Mouse (Mus musculus) c-Kit-positive CD71-positive TER-119-positive erythroid progenitor cells, embryonic 14.5 days (primary cell): ENCODE results near the gene R3hdm2.
A peak's percentile ranks its signal among the peaks of the same experiment; 100 is the strongest.

Experiments used
- DNase-seq: peaks from one replicate; pipeline ENCODE4 v3.0.0-alpha.2; 2013; ENCODE audit warnings: low spot score

R3hdm2 gene

DNA sequence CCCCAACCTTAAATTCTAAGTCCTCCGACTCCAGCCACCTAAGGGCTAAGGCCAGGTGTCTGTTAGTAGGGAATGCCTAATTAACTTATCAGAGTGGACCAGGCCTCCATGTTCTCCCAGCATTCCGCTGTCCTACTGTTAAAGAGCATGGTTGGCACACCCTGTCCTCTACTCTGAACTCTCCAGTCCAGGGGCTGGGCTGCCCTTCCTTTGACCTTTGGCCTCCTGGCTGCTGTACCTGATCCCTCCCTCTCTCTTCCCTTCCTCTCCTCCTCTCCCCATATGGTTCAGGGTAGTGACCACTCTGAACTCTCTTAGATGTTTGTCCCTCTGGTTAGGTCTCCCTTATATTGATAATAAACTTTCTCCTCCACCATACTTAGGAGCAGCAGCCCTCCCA is 45.7 kb downstream of the R3hdm2 start:
- no peak for DNase-seq

DNA sequence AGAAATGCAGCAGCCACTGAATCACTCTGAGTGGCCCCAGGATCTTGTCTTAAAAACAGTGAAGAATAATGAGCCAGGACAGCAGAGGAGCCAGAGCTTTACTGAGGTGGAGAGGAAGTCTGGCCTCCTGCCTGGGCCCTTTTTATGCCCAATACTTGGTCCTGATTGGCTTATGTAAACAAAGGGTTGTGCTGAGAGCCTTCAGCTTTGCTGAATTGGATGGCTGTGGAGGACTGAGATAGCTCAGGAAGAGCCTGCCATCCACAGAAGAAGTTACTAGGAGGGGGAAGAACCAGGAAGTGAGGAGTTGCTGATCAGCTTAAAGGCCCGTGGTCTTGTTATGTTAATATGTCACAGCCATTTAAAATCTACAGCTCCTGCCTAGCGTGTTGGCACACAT is 46.5 kb downstream of the R3hdm2 start:
- no peak for DNase-seq

DNA sequence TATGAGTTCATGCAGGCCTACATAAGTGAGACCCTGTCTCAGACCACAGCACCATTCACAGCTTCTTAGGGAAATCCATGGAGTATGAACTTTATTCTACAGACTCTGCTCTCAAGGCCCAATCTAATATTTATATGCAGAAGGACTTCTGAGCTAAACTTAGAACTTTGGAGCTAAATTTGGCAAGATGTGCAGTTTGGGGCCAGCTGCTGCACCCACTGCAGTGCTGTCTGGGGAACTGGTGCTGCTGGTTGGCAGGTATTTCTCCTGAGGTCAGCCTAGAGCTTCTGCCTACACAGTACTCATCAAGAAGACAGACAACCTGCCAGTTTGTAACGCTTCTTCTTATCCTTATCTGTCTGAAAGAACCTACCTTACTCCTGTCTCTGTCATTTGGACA is 47.0 kb downstream of the R3hdm2 start:
- DNase-seq = no peak

DNA sequence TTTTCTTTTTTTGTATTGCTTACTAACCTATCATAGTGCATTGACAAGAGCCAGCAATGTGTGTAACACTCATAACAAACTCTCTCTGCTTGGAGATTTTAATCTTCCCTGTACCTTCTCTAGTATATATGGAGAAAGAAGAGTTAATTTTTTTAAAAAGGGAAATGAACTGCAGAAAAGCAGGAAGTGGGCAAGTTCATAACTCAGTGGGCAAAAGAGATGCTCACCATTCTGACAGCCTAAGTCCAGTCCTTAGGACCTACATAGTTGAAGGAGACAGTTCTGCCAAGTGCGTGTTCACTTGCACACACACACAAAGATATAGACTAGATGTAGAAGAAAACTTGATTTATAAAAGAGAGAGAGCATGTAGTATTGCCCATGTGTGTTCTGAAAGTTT is 47.9 kb downstream of the R3hdm2 start:
- DNase-seq = no peak

DNA sequence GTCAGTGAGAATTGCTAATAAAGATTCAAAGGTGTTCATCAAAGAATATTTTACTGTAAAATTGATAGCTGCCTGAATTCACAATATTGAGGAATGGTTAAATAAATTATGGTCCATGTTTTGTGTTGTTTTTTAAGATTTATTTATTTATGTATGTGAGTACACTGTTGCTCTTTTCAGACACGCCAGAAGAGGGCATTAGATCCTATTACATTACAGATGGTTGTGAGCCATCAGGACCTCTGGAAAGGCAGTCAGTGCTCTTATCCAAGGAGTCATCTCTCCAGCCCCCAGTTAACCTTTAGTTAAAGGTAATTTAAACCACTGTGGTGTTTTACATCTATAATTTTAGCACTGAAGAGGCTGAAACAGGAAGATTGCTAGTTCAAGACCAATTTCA is 49.4 kb downstream of the R3hdm2 start:
- DNase-seq = no peak

DNA sequence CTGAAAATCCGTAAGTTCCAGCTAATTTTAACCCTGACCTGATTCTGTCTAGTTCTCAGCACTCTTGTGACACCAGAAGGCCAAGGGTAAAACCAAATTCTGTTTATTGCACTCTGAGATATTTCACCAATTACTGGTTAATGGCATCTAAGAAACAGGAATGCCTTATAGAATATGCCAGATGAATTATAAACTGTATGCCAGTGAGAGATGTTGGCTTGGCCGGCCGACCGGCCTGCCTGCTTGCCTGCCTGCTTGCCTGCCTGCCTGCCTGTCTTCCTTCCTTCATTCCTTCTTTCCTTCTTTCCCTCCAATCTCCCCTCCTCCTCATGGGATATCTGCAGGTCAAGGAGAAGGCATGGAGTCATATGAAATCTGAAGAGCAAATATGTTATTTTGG is 52.3 kb downstream of the R3hdm2 start:
- DNase-seq = no peak

DNA sequence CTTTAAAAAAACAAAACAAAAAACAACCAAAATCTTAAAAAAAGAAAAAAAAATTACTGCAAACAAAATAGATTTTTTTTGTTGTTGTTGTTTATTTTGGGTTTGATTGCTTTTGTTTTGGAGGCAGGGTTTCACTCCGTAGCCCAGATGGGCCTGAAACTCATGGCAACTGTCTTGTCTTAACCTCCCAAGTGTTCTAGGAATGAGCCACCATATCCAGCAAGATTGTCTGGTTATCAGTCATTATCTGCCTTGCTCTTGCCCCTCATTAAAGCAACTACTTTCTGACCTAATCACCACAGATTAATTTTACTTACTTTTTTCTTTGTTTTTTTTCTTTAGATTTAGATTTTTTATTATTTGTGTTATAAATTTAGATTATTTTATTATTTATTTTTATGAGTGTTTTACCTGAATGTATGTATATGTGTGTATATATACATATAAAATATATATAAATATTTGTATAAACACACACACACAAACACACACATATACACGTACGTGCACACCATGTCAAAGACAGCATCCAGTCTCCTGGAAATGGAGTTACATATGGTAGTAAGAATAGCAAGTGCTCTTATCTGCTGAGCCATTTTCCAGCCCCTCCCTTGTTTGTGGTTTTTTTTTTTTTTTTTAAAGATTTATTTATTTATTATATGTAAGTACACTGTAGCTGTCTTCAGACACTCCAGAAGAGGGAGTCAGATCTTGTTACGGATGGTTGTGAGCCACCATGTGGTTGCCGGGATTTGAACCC is 57.4 kb downstream of the R3hdm2 start:
- DNase-seq = peak; percentile 34

DNA sequence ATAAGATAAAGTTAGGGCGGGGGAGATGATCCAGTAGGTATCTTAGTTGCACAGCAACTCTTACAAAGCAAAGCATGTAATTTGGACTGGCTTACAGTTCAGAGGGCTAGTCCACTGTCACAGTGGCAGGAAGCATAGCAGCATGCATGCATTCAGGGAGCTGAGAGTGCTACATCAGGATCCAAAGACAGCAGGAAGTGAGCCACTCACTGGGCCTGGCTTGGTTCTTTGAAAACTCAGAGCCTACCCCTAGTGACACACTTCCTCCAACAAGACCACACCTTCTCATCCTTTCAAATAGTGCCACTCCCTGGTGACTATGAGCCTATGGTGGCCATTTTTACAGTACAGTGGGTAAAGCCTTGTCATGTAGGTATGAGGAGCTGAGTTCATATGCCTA is 73.6 kb downstream of the R3hdm2 start:
- DNase-seq = no peak

DNA sequence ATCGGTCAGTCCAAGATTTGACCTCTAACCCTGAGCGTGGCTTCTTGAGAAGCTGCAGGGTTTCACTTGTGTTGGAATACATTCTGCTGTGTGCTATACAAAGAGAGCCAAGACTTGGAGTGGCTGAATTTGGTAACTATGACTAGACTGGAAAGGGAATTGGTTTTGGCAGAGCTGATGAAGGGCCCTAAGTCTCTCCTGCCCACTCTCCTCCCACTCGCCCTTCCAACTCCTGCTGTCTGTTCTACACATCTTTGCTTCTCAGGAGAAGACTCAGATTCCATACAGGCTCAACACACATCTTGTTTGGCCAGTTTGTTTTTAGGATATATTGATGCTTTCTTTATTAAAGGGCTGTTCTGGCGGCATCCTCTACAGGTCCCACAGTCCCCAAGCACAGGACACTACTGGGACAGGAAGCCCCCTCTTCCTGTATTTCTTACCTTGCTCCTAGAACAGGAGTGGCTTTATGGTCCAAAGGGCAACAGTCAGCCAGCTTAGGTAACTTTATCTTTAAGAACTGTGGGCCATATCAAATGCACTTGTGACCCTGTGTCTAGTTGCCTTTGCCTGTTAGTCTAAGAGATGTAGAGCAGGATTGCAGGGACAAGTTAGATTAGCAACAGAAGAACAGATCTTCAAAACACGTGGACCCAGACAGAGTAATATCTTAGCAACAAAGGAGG is 82.4 kb downstream of the R3hdm2 start:
- no peak for DNase-seq

DNA sequence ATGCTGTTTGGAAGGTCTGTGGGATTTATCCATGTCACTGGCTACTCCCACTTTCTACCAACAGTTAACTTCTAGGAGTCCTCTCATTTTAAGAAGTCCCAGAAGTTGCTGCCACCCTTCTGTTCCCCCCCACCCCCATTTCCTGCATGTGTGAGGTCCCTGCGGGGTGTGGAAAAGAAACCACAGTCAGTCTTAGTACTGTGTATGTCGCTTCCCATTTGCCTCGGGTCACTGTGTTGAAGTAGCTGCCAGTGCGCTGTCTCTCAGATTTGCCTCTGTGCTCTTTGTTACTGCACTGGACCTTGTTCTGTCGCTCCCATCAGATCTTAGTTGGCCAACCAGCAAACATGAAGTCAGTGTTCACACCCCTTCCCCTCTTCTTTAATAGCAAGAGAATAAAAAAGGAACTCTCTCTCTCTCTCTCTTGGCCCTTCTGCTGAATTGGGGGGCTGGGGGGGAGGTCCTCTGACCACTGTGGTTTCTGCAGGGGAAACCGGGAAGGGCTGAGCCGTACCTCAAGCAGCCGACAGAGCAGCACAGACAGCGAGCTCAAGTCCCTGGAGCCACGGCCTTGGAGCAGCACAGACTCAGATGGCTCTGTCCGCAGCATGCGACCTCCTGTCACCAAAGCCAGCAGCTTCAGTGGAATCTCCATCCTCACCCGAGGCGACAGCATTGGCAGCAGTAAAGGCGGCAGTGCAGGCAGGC is 91.3 kb downstream of the R3hdm2 start:
- DNase-seq = no peak

DNA sequence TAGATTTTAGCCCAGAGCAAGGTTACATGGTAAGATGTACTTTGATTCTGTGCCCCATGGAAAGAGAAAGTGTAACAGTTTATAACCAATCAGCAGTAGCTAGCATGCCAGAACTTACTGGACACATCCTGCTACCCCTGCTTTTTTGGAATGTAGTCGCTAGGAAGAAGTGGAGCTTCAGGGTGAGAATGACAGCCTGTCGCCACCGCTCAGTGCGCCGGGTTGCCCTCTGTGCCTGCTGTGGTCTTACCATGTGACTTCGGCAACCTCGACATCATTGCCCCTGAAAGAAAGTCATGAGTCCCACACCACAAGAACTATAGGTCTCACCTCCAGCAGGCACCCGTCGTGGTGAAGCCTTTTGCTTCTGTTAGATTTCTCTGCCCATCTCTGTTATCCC is 92.6 kb downstream of the R3hdm2 start:
- no peak for DNase-seq

DNA sequence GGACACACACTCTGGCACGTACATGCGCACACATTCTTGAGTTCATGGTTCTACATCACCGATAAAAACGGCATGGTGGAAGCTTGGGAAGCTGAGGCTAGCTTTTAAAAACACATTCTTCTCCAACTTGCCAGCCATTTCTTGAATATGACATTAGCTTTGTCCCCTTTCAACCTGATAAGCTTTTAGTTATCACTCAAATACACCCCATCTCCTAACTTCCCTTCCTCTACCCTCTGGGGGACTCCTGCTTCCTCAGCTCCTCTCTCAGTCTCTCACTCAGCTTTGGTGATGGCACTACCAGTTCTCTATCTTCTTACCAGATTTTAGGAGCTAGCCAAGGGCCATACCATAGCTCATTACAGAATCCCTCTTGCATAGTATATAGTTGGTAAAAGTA is 95.0 kb downstream of the R3hdm2 start:
- no peak for DNase-seq

DNA sequence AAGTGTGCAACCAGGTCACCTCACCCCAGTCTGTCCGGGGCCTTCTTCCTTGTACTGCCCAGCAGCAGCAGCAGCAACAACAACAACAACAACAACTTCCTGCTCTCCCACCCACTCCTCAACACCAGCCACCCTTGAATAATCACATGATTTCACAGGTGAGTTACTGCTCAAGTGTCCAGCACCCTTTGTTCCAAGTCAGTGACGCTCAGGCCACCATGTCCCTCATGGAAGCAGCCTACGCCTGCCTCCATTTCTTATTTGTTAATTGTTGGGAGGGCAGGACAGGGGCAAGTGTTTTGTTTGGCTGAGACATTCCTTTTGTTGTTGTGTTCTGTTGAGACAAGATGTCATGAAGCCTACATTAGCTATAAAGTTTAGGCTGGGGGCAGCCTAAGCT is 96.4 kb downstream of the R3hdm2 start:
- DNase-seq = no peak

DNA sequence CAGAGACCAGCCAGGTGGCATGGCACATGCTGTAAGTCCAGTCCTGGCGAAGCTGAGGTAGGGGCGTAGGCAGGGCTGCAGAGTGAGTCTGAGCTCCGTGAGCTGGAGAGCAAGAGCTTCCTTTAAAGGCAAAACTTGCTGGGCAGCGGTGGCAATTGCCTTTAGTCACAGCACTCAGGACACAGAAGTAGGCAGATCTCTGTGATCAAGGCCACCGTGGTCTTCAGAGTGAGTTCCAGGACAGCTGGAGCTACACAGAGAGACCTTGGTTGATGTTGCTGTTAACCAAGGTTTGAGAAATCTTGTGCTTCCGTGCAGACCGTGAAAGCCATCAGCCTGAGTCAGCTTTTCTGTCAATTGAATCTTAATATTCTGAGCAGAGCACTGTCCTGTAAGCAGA is 97.2 kb downstream of the R3hdm2 start:
- no peak for DNase-seq

DNA sequence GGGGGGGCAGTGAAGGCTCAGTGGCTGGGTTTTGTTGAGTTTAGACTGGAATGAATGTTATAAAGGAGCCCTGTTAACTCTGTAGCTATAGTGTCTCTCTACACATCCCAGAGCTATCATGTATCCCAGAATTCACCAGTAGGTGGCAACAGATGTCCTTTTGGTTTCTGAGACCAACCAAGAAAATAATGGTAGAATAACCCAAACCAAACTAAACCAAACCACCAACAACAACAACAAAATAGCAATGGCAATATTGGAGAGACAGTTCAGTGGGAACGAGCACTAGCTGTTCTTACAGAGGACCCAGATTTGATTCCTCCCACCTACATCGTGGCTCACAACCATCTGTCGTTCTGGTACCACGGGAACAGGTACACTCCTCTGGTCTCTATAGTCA is 99.0 kb downstream of the R3hdm2 start:
- DNase-seq = peak; percentile 13

DNA sequence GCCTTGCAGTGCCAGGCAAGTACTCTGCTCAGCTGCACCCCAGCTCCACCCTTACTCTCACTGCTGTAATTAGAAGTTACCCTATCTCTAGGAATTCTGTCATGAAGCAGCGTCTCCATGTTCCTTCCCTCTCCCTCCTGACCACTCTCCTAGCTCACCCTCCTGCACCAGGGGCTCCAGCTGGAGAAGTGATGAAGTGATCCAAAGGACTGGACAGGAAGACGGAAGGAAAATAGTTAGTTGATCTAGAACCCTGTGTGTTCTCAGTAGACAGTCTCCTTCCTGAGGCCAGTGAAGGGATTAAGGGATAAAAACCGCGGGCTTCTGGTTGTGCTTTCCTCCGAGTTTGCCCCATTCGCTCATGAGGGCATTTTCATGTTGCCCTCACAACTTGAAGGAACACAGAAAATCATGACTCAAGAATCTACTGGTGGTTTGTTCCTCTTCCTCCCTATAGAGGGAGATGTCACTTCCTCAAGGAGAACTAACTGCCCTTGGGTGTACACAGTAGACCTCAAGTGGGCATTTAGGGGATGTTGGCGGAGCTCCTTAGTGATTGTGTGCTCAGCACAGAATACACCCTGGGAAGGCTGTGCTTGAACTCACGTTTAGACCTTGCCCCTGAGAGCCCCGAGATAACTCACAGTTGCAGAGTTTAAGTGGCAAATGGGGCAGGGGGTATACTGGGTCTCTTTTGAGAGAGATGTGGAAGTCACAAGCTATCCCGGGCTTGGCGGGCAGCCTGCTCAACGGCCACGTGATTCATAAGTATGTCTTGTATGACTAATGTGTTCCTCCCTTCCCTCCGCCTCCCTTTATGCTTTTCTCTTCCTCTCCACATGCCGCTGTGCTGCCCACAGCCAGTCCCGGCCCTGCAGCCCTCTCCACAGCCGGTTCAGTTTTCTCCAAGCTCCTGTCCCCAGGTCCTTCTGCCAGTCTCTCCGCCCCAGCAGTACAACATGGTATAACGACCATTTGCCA is 101.0 kb downstream of the R3hdm2 start:
- no peak for DNase-seq

DNA sequence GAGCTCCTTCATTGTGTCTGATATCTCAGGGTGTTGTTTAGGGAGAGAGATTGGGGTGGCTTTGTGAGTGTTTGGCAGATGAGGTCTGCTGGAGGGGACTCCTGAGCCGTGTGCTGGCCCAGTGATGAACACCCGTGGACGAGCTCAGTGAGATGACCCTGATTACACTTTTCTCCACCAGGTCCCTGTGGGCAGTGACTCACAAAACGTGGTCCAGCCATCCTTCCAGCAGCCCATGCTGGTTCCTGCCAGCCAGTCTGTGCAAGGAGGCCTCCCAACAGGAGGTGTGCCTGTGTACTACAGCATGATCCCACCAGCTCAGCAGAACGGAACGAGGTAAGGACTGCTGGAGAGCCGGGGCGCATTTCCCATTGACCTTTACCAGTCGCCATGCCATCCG is 105.1 kb downstream of the R3hdm2 start:
- DNase-seq = no peak

DNA sequence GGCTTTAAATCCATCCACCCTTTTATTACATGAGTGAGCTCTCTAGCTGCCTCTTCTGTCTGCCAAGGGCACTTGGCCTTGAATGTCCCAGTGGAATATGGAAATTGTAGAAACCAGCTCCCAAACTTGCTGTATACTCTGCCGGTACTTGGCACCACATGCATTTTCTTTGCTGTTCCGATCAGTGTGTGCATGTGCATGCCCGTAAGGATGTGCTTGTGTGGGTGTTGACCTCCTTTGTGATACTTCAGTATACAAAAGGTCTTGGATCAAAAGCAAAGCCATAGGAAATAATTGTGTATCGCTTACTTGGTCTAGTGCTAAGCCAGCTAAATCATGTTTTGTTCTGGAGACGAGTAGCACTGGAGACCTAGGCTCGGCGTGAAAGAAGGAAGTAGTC is 108.7 kb downstream of the R3hdm2 start:
- DNase-seq = no peak

DNA sequence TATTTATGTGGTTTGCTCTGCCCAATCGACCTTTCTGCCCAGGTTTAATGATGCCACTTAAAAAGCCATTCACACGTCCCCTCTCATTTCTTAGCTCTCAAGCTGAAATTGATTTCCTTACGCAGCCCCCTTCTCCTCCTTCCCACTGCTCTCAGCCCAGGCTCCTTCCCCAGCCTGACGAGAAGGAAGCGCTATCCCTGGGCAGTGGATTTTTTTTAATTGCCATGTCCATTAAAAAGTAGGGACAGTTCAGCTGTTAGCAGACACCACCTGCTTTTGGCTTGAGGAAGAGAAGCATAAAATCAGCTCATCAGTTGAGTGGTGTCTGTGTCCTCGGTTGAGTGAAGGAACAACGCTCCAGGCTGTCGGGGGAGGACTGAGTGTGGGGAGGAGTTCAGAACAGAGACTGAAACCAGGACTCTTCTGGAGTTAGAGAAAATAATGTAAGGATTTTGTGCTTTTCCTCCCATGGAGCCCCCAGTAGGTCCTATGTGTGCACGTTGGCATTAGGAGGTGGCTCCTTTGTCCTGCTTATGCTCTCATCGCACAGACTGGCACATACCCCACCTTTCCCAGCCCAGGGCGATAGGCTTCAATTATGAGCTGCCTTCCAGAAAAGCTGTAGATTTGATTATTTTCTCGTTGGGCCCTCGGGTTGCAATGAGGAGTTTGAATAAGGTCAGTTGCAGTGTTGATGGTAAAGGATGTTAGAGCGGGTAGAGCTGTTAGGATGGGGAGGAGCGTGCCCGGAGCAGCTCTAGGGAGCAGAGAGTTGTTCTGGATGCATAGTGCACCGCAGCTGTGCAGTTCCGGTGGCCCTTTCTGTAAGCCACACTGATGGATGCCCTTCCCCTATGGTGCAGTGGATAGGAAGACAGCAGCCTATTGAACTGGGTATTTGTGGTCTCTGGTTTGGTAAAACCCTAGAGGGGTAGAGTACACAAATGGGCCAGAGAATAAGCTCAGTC is 110.3 kb downstream of the R3hdm2 start:
- DNase-seq = no peak

DNA sequence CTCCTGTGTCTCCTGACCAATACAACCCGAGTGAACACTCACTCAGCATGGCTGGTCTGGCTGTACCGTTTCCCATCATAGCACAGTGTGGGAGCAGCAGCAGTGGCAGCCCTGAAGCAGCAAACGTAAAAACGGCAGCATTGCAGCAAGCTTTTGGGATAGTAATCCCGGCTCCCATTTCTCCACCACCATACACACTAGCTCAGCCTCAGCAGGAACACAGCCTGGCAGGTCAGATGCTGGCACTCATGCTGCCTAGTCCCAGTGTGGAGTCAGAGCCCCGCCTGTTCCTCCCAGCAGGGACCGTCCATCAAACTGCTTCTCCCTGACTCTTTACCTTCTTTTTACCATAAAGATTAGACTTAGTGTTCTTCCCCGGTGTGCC is 111.0 kb downstream of the R3hdm2 start:
- DNase-seq = no peak

DNA sequence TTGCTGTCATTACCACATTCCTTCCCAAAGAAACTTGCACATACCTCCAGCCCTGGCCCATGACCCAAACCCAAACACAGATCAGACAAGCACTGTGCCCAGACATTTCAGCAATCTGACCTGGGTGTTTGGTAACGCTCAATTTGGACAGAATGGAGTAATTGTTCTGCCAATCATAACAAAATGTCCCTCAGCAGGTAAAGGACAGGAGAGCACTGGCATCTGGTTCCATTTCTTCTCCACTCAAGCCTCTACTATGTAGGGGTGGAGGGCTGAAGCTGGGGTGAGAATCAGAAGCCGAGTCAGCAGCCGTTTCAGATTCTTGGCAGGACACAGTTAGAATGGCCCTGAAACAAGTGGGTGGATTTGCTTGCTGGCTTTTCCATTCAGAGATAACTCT is 112.0 kb downstream of the R3hdm2 start:
- DNase-seq = no peak
